11 mouse cellular contexts compared by ENCODE assay signal in genomic region chr2:37715364-37715763, GRCm38 (mm10).
"Had no signal": no experiment of that assay in that cellular context is flagged by ENCODE, and none has a peak within 500 bp of the region (broad histone marks: within the 10 kb centered on the region; RNA-seq: fewer than 3 reads in every experiment).

No protein-coding gene starts in this region.

- H3K27ac ChIP-seq: kidney, postnatal 0 days; layer of hippocampus, adult 2 months; limb, embryonic 13.5 days; liver, embryonic 14.5 days; midbrain, embryonic 10.5 days; neural tube, embryonic 12.5 days had no signal

- DNase-seq: kidney, adult 9 months; kidney, postnatal 36 days; left cerebral cortex, postnatal 4 days; midbrain, embryonic 14.5 days; thymus, postnatal 25 days had no signal

- H3K9me3 ChIP-seq: limb, embryonic 13.5 days; midbrain, embryonic 10.5 days; neural tube, embryonic 12.5 days had no signal

- H3K27me3 ChIP-seq: limb, embryonic 13.5 days; neural tube, embryonic 12.5 days had no signal

- H3K4me2 ChIP-seq: limb, embryonic 13.5 days; neural tube, embryonic 12.5 days had no signal

- H3K4me3 ChIP-seq: layer of hippocampus, adult 2 months; limb, embryonic 13.5 days; midbrain, embryonic 10.5 days; neural tube, embryonic 12.5 days had no signal

- H3K4me1 ChIP-seq: limb, embryonic 13.5 days; midbrain, embryonic 10.5 days; neural tube, embryonic 12.5 days had no signal

- H3K9ac ChIP-seq: limb, embryonic 13.5 days; liver, embryonic 14.5 days; neural tube, embryonic 12.5 days had no signal

- H3K36me3 ChIP-seq: limb, embryonic 13.5 days; midbrain, embryonic 10.5 days; neural tube, embryonic 12.5 days had no signal
